Mouse (Mus musculus) stomach, postnatal 0 days (tissue): ENCODE measurements at regions not wholly inside any gene's neighbourhood (a gene's known extent, or its start where the extent isn't known, plus 50 kb on each side); places are given as distances from the start of the nearest gene placed in this dataset.
A peak's percentile ranks its signal among the peaks of the same experiment; 100 is the strongest.

Source experiments
- ATAC-seq: fragments of 200-750 bp; cut with Nextera tagmentation; 2 replicates; pipeline ENCODE4 v1.8.0; 2017; ENCODE audit not compliant: low FRiP score, low TSS enrichment
- DNase-seq: peaks from one replicate; pipeline ENCODE4 v3.0.0-alpha.2; 2016; ENCODE audit warnings: low spot score
- H3K27ac ChIP-seq: fragments of 300-500 bp; sonication (generic); replicated peaks from 2 replicates; pipeline ENCODE4 v1.5.1; 2014; ENCODE audit warnings: mild to moderate bottlenecking, control low read depth
- H3K27me3 ChIP-seq: fragments of 300-500 bp; sonication (generic); 2 replicates; pipeline ENCODE4 v1.6.1; 2014; ENCODE audit warnings: low read length; ENCODE audit not compliant: control insufficient read depth, insufficient read depth
- H3K36me3 ChIP-seq: fragments of 300-500 bp; sonication (generic); 2 replicates; pipeline ENCODE4 v1.6.1; 2014; ENCODE audit warnings: low read length, mixed read lengths; ENCODE audit not compliant: control insufficient read depth, insufficient read depth
- H3K4me1 ChIP-seq: fragments of 300-500 bp; sonication (generic); replicated peaks from 2 replicates; pipeline ENCODE4 v1.6.1; 2014; ENCODE audit warnings: antibody characterized with exemption; ENCODE audit not compliant: control insufficient read depth, insufficient read depth
- H3K4me2 ChIP-seq: fragments of 300-500 bp; sonication (generic); replicated peaks from 2 replicates; pipeline ENCODE4 v1.6.1; 2014; ENCODE audit warnings: low read depth, mild to moderate bottlenecking, control low read depth, moderate library complexity
- H3K4me3 ChIP-seq: fragments of 300-500 bp; sonication (generic); 2 replicates; pipeline ENCODE4 v1.5.1; 2014; ENCODE audit warnings: low read depth, low read length, control low read depth
- H3K9ac ChIP-seq: fragments of 300-500 bp; sonication (generic); 2 replicates; pipeline ENCODE4 v1.6.1; 2014; ENCODE audit warnings: mild to moderate bottlenecking, low read length, control low read depth, mixed read lengths
- H3K9me3 ChIP-seq: fragments of 300-500 bp; sonication (generic); 2 replicates; pipeline ENCODE4 v1.6.1; 2016; ENCODE audit warnings: low read length; ENCODE audit not compliant: control insufficient read depth
- CTCF ChIP-seq: IDR thresholded peaks from 2 replicates; pipeline ENCODE4 v1.5.1; 2016; ENCODE audit warnings: antibody characterized with exemption, low read depth, mild to moderate bottlenecking, moderate library complexity
- EP300 ChIP-seq: optimal IDR thresholded peaks from 2 replicates; pipeline ENCODE3; 2016; ENCODE audit warnings: antibody characterized with exemption
- WGBS: fragments of 180-500 bp; shearing (Covaris S2); extraction: QIAGEN DNeasy Blood & Tissue Kit; methylation state at CpG from one replicate; pipeline ENCODE4 v1.1.7; 2014; 5-methylcytosine and 5-hydroxymethylcytosine counted together

GRCm38 (mm10) chr14:17567927-17568326 lies 92.1 kb upstream of the Thrb start:
- no peak overlapping the region for H3K27ac ChIP-seq
- H3K9ac ChIP-seq = no peak overlapping the region
- no peak overlapping the region for H3K4me2 ChIP-seq
- TF ChIP-seq EP300 = no peak
- no peak for TF ChIP-seq CTCF
- 80% methylated on average over 1 of the region's 1 CpGs for WGBS
- no peak for DNase-seq
- H3K4me1 ChIP-seq = no peaks in the 10 kb centered on the region
- H3K4me3 ChIP-seq = no peak overlapping the region
- no peaks in the 10 kb centered on the region for H3K27me3 ChIP-seq
- no peaks in the 10 kb centered on the region for H3K9me3 ChIP-seq
- no peaks in the 10 kb centered on the region for H3K36me3 ChIP-seq
- ATAC-seq = no peak

GRCm38 (mm10) chr14:17569087-17569636 lies 90.9 kb upstream of the Thrb start:
- Histone ChIP-seq H3K9me3 (no peaks in the 10 kb centered on the region), H3K4me3 (no peak overlapping the region), H3K27ac (no peak overlapping the region), H3K27me3 (no peaks in the 10 kb centered on the region), H3K4me1 (no peaks in the 10 kb centered on the region), H3K4me2 (no peak overlapping the region), H3K36me3 (no peaks in the 10 kb centered on the region), H3K9ac (no peak overlapping the region)
- 43% methylated on average over 2 of the region's 2 CpGs for WGBS
- DNase-seq (no peak), ATAC-seq (no peak)
- TF ChIP-seq CTCF (no peak), EP300 (no peak)

- H3K4me1 ChIP-seq = no peaks in the 10 kb centered on the region
- H3K9ac ChIP-seq = no peak overlapping the region
- no peak overlapping the region for H3K4me2 ChIP-seq
- no peaks in the 10 kb centered on the region for H3K9me3 ChIP-seq
- ATAC-seq (peak; percentile 38; the same call in 1 of the 2 replicates), DNase-seq (no peak)
- no peaks in the 10 kb centered on the region for H3K36me3 ChIP-seq
- H3K4me3 ChIP-seq = no peak overlapping the region
- H3K27me3 ChIP-seq = no peaks in the 10 kb centered on the region
- H3K27ac ChIP-seq = peak overlapping the region; percentile 70; the same call in 1 of the 2 replicates
- peak; percentile 95 for TF ChIP-seq EP300
- no peak for TF ChIP-seq CTCF
- 74% methylated on average over 1 of the region's 1 CpGs for WGBS
Observed at GRCm38 (mm10) chr14:17578776-17579175, 81.3 kb upstream of the Thrb start.

GRCm38 (mm10) chr14:17589595-17589994 lies 70.5 kb upstream of the Thrb start:
- Histone ChIP-seq H3K36me3 (no peaks in the 10 kb centered on the region), H3K9ac (no peak overlapping the region), H3K4me2 (no peak overlapping the region), H3K27me3 (no peaks in the 10 kb centered on the region), H3K9me3 (no peaks in the 10 kb centered on the region), H3K4me1 (no peaks in the 10 kb centered on the region), H3K27ac (no peak overlapping the region), H3K4me3 (no peak overlapping the region)
- no peak for TF ChIP-seq CTCF
- TF ChIP-seq EP300 = no peak
- ATAC-seq (no peak), DNase-seq (no peak)

GRCm38 (mm10) chr14:17599553-17599952 lies 60.5 kb upstream of the Thrb start:
- 56% methylated on average over 5 of the region's 5 CpGs for WGBS
- Histone ChIP-seq H3K4me3 (no peak overlapping the region), H3K27me3 (no peaks in the 10 kb centered on the region), H3K9me3 (no peaks in the 10 kb centered on the region), H3K36me3 (no peaks in the 10 kb centered on the region), H3K27ac (no peak overlapping the region), H3K9ac (no peak overlapping the region), H3K4me2 (no peak overlapping the region), H3K4me1 (no peaks in the 10 kb centered on the region)
- ATAC-seq (no peak), DNase-seq (no peak)
- TF ChIP-seq EP300 (no peak), CTCF (no peak)

- ATAC-seq = no peak
- WGBS = 81% methylated on average over 1 of the region's 1 CpGs
- no peak for DNase-seq
- Histone ChIP-seq H3K9ac (no peak overlapping the region), H3K27me3 (no peaks in the 10 kb centered on the region), H3K4me1 (no peaks in the 10 kb centered on the region), H3K4me2 (no peak overlapping the region), H3K9me3 (no peaks in the 10 kb centered on the region), H3K4me3 (no peak overlapping the region), H3K36me3 (no peaks in the 10 kb centered on the region), H3K27ac (no peak overlapping the region)
- TF ChIP-seq CTCF (no peak), EP300 (no peak)
Observed at GRCm38 (mm10) chr14:17602357-17602756, 57.7 kb upstream of the Thrb start.
